Mouse (Mus musculus): ENCODE measurements around the gene Utrn. TPM values are rescaled to one million over a fixed set of nuclear protein-coding genes. Genes with fewer than 3 reads are reported as not detected.

Gene Utrn
- total and polyA plus RNA-seq, 2 experiments from 2014 or later, result 48.4 to 61.6 TPM

GRCm38 (mm10) chr10:12724247-12725001 is 144.7 kb downstream of the Utrn start:
- no peaks in the 10 kb centered on the region for H3K27me3 ChIP-seq (ENCODE audit: control insufficient read depth, insufficient read depth, low read length)
- ATAC-seq (ENCODE audit: insufficient read depth, low read depth), result peak; percentile 63
- no peak overlapping the region for H3K4me3 ChIP-seq (ENCODE audit: low read depth, low read length)
- H3K27ac ChIP-seq (ENCODE audit: low read depth), result no peak overlapping the region
- 38% methylated on average over 14 of the region's 14 CpGs for WGBS
- H3K9me3 ChIP-seq (replicated peaks; ENCODE audit: control insufficient read depth, low read length), result no peaks in the 10 kb centered on the region
- no peaks in the 10 kb centered on the region for H3K4me1 ChIP-seq (ENCODE audit: control insufficient read depth, insufficient read depth)
- no peak overlapping the region for H3K9ac ChIP-seq (replicated peaks; ENCODE audit: low read depth, low read length)
- peaks cover 48% of the 10 kb centered on the region for H3K36me3 ChIP-seq (replicated peaks; ENCODE audit: control insufficient read depth, insufficient read depth, low read length)
- TF ChIP-seq CTCF (IDR thresholded peaks at IDR 0.05; ENCODE audit: low read depth) (no peak), EP300 (IDR thresholded peaks at IDR 0.05; ENCODE audit: low read depth) (no peak)
- DNase-seq (ENCODE audit: low spot score), result peak; percentile 26
- H3K4me2 ChIP-seq (ENCODE audit: low read depth, low read length), result no peak overlapping the region

DNA sequence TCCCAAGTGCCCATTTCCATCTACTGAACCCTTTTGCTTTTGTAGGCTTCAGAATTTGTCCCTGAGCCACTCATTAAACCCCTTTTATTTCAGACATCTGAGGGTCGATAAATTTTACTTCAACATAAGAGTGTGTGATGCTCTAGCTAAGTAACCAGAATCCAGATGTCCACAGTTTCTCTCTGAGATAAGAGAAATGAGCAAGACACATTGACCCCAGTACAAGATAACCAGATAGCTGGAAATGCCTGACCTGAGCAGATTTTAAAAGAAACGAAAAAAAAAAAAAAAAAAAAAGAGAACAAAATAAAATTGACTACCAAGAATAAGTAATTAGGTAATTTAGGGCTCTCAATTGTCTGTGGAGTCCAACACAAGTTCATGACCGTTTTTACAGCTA is 145.9 kb downstream of the Utrn start:
- 60% methylated on average over 3 of the region's 3 CpGs for WGBS
- H3K27ac ChIP-seq (ENCODE audit: low read depth), result no peak overlapping the region
- no peak overlapping the region for H3K9ac ChIP-seq (replicated peaks; ENCODE audit: low read depth, low read length)
- no peaks in the 10 kb centered on the region for H3K27me3 ChIP-seq (ENCODE audit: control insufficient read depth, insufficient read depth, low read length)
- H3K9me3 ChIP-seq (replicated peaks; ENCODE audit: control insufficient read depth, low read length), result no peaks in the 10 kb centered on the region
- TF ChIP-seq CTCF (IDR thresholded peaks at IDR 0.05; ENCODE audit: low read depth) (no peak), EP300 (IDR thresholded peaks at IDR 0.05; ENCODE audit: low read depth) (no peak)
- H3K4me1 ChIP-seq (ENCODE audit: control insufficient read depth, insufficient read depth), result no peaks in the 10 kb centered on the region
- ATAC-seq (ENCODE audit: insufficient read depth, low read depth) (no peak), DNase-seq (ENCODE audit: low spot score) (no peak)
- H3K36me3 ChIP-seq (replicated peaks; ENCODE audit: control insufficient read depth, insufficient read depth, low read length), result peaks cover 50% of the 10 kb centered on the region
- H3K4me3 ChIP-seq (ENCODE audit: low read depth, low read length), result no peak overlapping the region
- H3K4me2 ChIP-seq (ENCODE audit: low read depth, low read length), result no peak overlapping the region

- no peaks in the 10 kb centered on the region for H3K9me3 ChIP-seq (replicated peaks; ENCODE audit: control insufficient read depth, low read length)
- DNase-seq (ENCODE audit: low spot score), result no peak
- 80% methylated on average over 2 of the region's 2 CpGs for WGBS
- H3K4me1 ChIP-seq (ENCODE audit: control insufficient read depth, insufficient read depth), result no peaks in the 10 kb centered on the region
- no peak for ATAC-seq (ENCODE audit: insufficient read depth, low read depth)
- peaks cover 47% of the 10 kb centered on the region for H3K36me3 ChIP-seq (replicated peaks; ENCODE audit: control insufficient read depth, insufficient read depth, low read length)
- H3K9ac ChIP-seq (replicated peaks; ENCODE audit: low read depth, low read length), result no peak overlapping the region
- H3K27me3 ChIP-seq (ENCODE audit: control insufficient read depth, insufficient read depth, low read length), result no peaks in the 10 kb centered on the region
- no peak overlapping the region for H3K27ac ChIP-seq (ENCODE audit: low read depth)
- no peak overlapping the region for H3K4me3 ChIP-seq (ENCODE audit: low read depth, low read length)
- H3K4me2 ChIP-seq (ENCODE audit: low read depth, low read length), result no peak overlapping the region
- TF ChIP-seq EP300 (IDR thresholded peaks at IDR 0.05; ENCODE audit: low read depth) (no peak), CTCF (IDR thresholded peaks at IDR 0.05; ENCODE audit: low read depth) (no peak)
Observed at GRCm38 (mm10) chr10:12722111-12722510, 147.1 kb downstream of the Utrn start.

DNA sequence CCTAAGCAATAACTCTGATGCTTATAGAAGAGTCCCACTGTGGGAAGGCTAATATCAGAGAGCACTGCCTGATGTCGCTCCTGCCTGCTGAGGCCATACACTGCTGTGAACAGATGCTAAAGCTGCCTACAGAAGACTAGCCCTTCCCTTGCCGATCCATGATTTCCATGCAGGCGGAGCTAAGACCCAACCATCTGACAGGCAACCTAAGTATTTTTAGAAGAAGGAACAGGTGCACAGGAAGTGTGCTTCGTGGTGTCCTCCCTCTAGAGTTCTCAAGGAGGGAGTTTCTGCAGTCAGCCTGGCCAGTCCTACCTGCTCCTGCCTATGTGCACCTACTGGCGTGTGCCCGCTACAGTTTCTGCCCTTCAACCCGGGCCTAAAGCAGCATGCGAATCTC is 150.8 kb downstream of the Utrn start:
- Histone ChIP-seq H3K27ac (ENCODE audit: low read depth) (no peak overlapping the region), H3K4me2 (ENCODE audit: low read depth, low read length) (no peak overlapping the region), H3K27me3 (ENCODE audit: control insufficient read depth, insufficient read depth, low read length) (no peaks in the 10 kb centered on the region), H3K9ac (replicated peaks; ENCODE audit: low read depth, low read length) (no peak overlapping the region), H3K36me3 (replicated peaks; ENCODE audit: control insufficient read depth, insufficient read depth, low read length) (peaks cover 51% of the 10 kb centered on the region), H3K9me3 (replicated peaks; ENCODE audit: control insufficient read depth, low read length) (no peaks in the 10 kb centered on the region), H3K4me3 (ENCODE audit: low read depth, low read length) (no peak overlapping the region), H3K4me1 (ENCODE audit: control insufficient read depth, insufficient read depth) (no peaks in the 10 kb centered on the region)
- DNase-seq (ENCODE audit: low spot score) (no peak), ATAC-seq (ENCODE audit: insufficient read depth, low read depth) (no peak)
- 87% methylated on average over 8 of the region's 8 CpGs for WGBS
- TF ChIP-seq CTCF (IDR thresholded peaks at IDR 0.05; ENCODE audit: low read depth) (no peak), EP300 (IDR thresholded peaks at IDR 0.05; ENCODE audit: low read depth) (no peak)

GRCm38 (mm10) chr10:12717381-12717780 is 151.8 kb downstream of the Utrn start:
- Histone ChIP-seq H3K27ac (ENCODE audit: low read depth) (no peak overlapping the region), H3K4me1 (ENCODE audit: control insufficient read depth, insufficient read depth) (no peaks in the 10 kb centered on the region), H3K9ac (replicated peaks; ENCODE audit: low read depth, low read length) (no peak overlapping the region), H3K4me3 (ENCODE audit: low read depth, low read length) (no peak overlapping the region), H3K27me3 (ENCODE audit: control insufficient read depth, insufficient read depth, low read length) (no peaks in the 10 kb centered on the region), H3K9me3 (replicated peaks; ENCODE audit: control insufficient read depth, low read length) (no peaks in the 10 kb centered on the region), H3K4me2 (ENCODE audit: low read depth, low read length) (no peak overlapping the region), H3K36me3 (replicated peaks; ENCODE audit: control insufficient read depth, insufficient read depth, low read length) (peaks cover 61% of the 10 kb centered on the region)
- TF ChIP-seq EP300 (IDR thresholded peaks at IDR 0.05; ENCODE audit: low read depth), result no peak
- DNase-seq (ENCODE audit: low spot score) (no peak), ATAC-seq (ENCODE audit: insufficient read depth, low read depth) (no peak)
- WGBS, result 77% methylated on average over 3 of the region's 3 CpGs
